Mouse (Mus musculus) ovary, adult 18-20 months (tissue): ENCODE results near the gene BC035947.
A peak's percentile ranks its signal among the peaks of the same experiment; 100 is the strongest.
"Not testable (repeated sequence)": the region's sequence is repeated elsewhere in the genome, so short reads cannot be mapped to it uniquely, and the experiment has no call there.

ENCODE experiments used
- DNase-seq: peaks from one replicate; pipeline ENCODE4 v3.0.0; 2022; ENCODE audit warnings: low spot score, mixed read lengths

BC035947 gene

GRCm38 (mm10) chr1:78511621-78512160 lies at the start of gene BC035947:
BC035947 (minus strand) TSS chr1:78512158.
- no peak for DNase-seq

- DNase-seq: no peak
Observed at GRCm38 (mm10) chr1:78554012-78554666, 42.2 kb upstream of the BC035947 start.

- DNase-seq: no peak
Observed at GRCm38 (mm10) chr1:78548961-78549360, 37.0 kb upstream of the BC035947 start.

- no peak for DNase-seq
Observed at GRCm38 (mm10) chr1:78546258-78546657, 34.3 kb upstream of the BC035947 start.

- DNase-seq: not testable (repeated sequence)
Observed at GRCm38 (mm10) chr1:78543631-78544030, 31.7 kb upstream of the BC035947 start.

GRCm38 (mm10) chr1:78539166-78539565 lies 27.2 kb upstream of the BC035947 start:
- DNase-seq: no peak

GRCm38 (mm10) chr1:78538396-78538795 lies 26.4 kb upstream of the BC035947 start:
- DNase-seq: no peak

- no peak for DNase-seq
Observed at GRCm38 (mm10) chr1:78537494-78538010, 25.6 kb upstream of the BC035947 start.

- DNase-seq: peak; percentile 31
Observed at GRCm38 (mm10) chr1:78536310-78537164, 24.6 kb upstream of the BC035947 start.

- DNase-seq: no peak
Observed at GRCm38 (mm10) chr1:78534428-78535150, 22.6 kb upstream of the BC035947 start.

GRCm38 (mm10) chr1:78532184-78532800 lies 20.3 kb upstream of the BC035947 start:
- DNase-seq: no peak

- DNase-seq: no peak
Observed at GRCm38 (mm10) chr1:78530500-78531215, 18.7 kb upstream of the BC035947 start.

- no peak for DNase-seq
Observed at GRCm38 (mm10) chr1:78529011-78529410, 17.1 kb upstream of the BC035947 start.

GRCm38 (mm10) chr1:78528356-78528755 lies 16.4 kb upstream of the BC035947 start:
- no peak for DNase-seq

GRCm38 (mm10) chr1:78525189-78525886 lies 13.4 kb upstream of the BC035947 start:
- DNase-seq: no peak

GRCm38 (mm10) chr1:78518907-78519306 lies 6.9 kb upstream of the BC035947 start:
- DNase-seq: no peak

GRCm38 (mm10) chr1:78512756-78513155 lies 798 bp upstream of the BC035947 start:
- no peak for DNase-seq

- DNase-seq: no peak
Observed at GRCm38 (mm10) chr1:78510862-78511261, 1.1 kb downstream of the BC035947 start, which contains the start of gene Mogat1. Mogat1 (plus strand) TSS chr1:78510991.

- DNase-seq: no peak
Observed at GRCm38 (mm10) chr1:78507137-78507536, 4.8 kb downstream of the BC035947 start.

GRCm38 (mm10) chr1:78502527-78502926 lies 9.4 kb downstream of the BC035947 start:
- DNase-seq: no peak
